Mouse (Mus musculus): ENCODE results near the gene Cdc25b.

The Cdc25b gene

DNA sequence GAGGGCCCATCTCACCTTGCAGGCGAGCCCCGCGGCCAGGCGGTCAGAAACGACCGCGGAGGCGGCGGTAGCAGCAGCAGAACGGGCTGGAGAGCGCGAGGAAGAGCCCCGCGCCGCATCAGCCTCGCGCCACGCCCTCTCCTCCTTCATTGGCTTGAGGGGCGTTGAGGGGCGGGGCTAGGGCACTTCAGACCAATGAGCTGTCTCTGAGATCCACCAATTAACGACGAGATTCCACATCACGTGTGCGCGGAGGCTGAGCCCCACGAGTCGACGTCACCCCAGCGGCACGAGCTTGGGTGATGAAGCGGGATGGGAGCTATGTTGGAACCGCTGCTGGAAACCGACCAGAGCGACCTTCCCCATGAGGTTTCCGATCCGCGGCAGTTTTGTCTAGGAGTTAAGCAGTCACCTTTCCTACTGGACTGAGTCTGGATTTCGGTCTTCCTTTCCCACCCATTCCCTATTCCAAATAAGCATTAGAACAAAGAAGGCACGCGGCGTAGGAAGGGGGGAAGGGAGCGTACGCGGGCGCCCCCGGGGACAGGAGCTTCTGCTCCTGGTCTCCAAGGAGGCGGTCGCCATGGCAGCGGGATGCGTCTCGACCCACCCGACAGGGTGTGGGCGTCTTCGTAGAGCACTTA, 26.7 kb upstream of the Cdc25b start, which contains the start of gene 1700037H04Rik:
Gene 1700037H04Rik (minus strand): TSS at position 144 of the 644 bp plus-strand sequence.
- DNase-seq (ENCODE audit: low spot score in 2 of 2) = peak; percentile 88 to 94

DNA sequence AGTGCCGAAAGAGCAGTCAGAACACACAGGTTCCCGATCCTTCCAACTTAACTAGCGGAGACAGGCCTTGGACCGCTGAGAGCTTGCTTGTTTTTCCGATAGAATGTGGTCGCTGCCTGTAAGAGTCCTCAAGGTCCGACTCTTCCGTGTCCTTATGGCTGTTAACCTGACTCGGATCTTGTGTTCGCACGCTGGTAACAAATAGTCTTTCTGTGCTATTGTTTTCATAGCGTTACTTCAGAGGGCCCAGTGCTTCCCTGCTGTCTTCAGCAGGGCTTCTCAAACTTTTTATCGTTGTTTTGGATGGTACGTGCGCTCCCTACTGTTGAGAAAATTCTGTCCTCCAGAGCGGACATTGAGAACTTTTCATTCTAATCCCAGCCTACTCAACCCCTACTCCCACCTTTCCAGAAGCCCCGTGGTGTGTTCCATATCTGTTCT, 26.1 kb upstream of the Cdc25b start:
- DNase-seq (ENCODE audit: low spot score in 2 of 2) = no peak

DNA sequence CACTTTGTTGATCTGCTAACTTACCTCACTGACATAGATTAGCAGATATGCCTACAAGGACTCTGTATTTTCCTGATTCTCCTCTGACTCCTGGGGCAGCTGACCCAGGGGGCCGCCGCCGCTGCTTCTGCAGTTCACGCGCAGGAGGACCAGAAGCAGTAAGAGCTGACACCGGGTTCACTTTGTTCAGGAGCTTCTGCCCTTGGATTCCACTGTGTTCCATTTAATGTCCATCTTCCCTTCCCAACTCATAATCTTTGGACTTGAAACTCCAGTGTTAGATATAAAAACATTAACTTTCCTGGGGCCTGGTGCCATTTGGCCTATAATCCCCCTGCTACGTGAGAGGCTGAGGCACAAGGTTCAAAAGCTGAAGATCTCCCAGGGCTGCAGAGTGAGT, 22.8 kb upstream of the Cdc25b start:
- no peak for DNase-seq (ENCODE audit: low spot score in 2 of 2)

DNA sequence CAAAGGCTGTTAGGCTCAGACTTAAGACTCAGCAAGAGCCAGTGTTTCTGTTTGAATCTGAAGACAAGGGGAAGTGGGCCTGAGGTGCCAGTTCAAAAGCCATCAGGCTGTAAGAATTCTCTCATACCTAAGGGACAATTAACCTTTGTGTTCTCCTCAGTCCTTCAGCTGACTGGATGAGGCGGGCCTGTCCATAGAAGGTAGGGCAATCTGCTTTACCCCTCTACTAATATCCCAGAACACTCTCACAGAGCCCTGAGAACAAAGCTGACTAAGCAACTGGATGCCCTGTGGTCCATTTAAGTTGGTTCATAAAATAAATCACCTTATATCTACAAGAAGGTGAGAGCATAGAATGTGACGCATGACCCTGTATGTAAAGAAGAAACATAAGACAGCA, 20.6 kb upstream of the Cdc25b start:
- no peak for DNase-seq (ENCODE audit: low spot score in 2 of 2)

DNA sequence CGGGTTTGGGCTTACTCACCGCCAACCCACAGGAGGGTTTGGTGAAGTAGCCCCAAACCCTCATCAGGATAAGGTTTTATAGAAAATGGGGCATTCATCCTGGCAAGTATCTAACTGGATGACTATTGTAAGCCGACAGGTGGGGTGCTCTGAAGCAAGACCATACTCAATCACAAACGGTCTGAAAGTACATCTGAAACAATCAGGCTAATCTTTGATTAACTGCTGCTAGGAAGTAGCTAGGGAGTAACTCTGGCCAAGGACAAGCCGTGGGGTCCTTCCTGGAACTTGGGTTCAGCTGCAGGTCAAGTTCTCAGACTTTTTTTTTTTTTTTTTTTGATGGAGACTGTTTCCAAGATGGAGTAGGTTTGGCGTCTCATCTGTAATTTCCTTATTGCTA, 18.8 kb upstream of the Cdc25b start:
- no peak for DNase-seq (ENCODE audit: low spot score in 2 of 2)

DNA sequence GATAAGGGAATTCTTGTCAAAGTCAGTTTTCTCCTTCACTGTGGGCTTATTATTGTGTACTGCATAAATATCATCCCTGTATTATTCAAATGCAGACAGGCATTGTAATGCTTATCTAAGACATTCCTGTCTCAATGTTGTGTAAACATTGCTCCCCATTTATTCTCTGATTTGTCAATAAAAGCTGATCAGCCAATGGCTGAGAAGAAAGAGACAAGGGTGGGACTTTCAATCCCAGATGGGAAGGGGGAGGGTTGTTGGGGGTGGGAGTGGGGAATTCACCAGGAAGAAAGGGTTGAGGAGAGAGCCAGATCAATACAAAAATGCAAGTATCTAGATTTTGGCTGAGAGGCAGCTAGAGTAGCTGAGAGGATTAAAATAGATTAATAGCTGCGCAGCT, 17.8 kb upstream of the Cdc25b start:
- no peak for DNase-seq (ENCODE audit: low spot score in 2 of 2)

DNA sequence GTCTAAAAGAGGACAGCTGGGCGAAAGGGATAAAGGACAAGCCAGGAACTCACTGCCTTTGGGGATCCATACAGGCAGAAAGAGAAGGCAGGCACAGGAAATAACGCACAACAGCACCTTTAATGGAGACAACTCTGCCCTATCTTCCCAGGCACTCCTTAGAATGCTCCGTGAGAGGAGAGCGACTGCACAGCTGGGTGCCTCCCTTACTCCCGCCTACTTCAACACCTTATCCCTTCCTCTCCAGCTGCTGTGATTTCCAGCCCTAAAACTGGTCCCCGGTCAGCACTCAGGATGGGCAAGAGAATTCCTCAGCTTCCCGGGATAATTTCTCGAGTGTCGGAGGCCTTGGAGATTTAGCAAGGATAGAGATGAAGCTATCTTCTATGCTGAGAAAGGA, 15.8 kb upstream of the Cdc25b start:
- no peak for DNase-seq (ENCODE audit: low spot score in 2 of 2)

DNA sequence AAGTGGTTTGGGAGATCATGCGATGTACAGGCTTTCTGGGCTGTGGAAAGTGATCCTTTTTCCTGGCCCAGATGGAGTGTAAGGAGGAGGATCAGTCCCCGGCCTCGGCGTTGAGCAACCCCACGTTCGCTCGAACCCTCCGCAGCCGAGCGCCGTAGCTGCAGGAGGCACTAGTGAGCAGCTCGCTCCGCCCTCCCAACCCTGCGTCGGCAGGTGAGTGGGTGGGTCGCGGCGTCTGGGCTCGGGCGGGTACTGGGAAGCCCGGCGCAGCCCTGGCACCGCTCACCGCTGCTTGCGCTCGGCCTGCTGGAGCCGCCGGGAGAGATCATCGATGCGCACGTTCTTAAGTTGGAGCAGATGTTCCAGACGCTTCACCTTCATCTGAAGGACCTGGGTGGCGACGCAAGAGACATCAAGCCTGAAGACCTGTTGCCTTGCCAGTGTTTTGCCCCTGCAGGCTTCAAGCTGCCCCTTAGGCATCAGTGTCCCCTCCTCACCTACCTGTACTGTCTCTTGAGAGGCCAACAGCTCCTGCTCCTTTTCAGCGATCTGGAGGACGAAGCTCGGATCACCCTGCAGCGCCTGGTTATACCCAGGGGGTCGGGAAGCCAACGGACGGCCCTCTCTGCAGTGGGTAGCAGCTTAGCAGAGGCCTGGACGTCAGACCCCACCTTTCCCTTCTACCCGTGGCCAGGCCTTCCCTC, 15.2 kb upstream of the Cdc25b start:
- peak in 1 of 2 experiments; percentile 42 for DNase-seq (ENCODE audit: low spot score in 2 of 2)

DNA sequence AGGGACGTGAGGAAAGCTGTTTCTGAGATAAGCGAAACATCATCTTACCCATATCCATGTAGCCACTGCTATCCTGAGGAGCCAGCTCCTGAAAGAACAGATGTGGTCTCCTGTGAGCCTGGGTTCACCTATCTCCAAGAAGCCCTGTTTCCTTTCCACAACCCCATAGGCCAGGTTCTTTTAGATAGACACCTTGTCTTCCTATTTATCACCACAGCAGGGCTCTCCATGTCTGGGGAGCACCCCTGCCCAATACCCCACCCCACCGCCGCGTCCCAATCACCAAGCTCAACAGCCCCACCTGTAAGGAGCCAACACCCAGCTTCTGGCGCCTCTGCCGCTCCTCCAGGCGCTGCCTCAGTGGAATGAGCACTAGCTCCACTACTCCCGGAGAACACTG, 14.4 kb upstream of the Cdc25b start:
- DNase-seq (ENCODE audit: low spot score in 2 of 2) = no peak

DNA sequence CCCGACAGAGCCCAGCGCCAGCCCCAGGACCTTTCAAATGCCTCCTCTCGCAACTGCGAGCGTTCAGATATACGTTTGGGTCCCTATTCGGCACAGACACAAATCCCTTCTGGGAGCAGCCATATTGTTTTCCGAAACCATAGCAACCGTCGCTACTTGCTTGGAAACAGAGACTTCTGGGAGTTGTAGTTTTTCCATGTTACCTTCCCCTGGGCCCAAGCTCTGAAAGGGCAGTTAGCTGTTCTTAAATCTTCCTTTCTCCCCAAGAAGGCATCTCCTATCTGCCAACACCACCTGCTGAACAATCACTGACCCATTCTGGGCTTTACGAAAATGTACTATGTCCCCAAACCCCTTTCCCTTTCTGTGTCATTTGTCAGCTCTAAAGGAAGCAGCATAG, 12.0 kb upstream of the Cdc25b start:
- peak in 1 of 2 experiments; percentile 38 for DNase-seq (ENCODE audit: low spot score in 2 of 2)

DNA sequence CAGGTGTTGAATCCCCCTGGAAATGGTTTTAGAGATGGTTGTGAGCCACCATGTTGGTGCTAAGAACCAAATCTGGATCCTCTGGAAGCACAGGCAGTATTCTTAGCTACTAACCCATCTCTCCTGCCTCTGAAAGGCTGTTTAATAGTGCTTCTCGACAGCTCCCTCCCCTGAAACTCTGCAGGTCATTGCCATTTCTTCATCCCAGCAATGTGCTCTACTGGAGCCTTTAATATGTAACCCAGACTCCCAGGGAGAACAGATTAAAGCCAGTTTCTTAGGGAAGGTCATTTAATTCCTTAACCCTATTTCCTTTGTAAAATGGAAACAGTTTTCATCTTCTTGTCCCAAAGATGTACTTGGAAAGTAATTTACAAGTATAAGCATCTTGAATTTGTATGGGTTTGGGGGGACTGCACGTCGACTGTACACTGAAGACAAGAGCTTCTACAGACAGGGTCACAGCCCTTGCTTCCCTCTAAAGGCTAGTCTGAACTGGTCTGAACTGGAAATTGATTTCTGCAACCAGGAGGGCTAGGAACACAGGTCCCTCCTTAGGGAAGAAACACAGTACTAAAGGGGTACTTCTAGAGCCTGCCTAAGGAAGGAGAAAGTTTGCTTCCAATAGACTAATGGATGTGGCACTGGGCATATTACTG, 11.3 kb upstream of the Cdc25b start:
- no peak for DNase-seq (ENCODE audit: low spot score in 2 of 2)

DNA sequence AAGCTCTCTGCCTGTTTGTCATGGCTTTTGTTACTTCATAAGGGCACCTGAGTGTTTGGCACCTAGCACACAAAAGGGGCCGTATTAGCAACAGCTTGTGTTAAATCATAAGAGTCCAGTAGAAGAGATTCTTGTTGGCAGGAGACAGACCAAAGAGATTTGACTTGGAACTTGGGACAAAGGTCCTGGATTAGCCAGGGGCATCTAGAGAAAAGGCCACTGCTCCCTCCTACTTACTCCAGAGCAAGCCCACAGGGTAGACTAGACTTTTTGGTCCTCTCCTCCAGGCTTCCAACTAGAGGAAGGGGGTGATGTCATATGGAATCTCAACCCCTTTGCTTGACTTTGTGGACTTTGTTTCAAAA, 10.8 kb upstream of the Cdc25b start:
- DNase-seq (ENCODE audit: low spot score in 2 of 2) = no peak

DNA sequence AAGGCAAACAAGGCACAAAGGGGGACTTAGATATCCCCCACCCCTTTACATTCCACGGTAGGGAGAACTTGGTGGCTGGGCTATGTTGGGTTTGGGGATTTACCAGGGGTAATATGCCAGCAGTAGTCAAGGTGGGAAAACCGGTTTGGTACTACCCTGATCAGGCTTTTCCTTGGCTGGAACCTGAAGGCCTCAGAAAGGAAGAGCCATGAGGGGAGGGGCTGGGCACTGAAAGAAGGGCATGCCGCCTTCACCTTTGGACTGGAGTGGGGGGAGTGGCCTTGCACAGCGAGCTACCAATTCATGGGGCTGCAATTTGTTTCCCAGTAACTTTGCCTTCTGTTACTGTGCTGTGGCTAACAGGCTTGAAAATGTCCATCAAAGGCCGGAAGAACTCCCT, 10.3 kb upstream of the Cdc25b start:
- no peak for DNase-seq (ENCODE audit: low spot score in 2 of 2)

DNA sequence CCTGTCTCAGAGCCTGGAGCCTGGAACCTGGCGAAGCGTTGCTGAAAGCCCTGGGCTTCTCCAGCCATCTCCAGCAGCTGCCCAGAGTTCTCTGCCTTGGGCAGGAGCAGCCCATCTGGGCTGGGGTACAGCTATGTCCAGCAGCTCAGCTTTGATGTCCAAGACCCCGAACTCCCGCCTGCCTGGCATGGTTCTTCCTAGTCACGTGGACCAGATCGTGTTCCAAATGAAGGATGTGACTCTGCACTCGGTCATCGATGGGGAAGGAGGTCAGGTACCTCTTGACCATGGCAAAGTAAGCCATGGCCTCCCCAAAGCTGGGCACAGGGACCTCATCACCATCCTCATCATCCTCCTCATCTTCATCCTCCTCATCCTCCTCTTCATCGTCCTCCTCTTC, 8.8 kb upstream of the Cdc25b start:
- DNase-seq (ENCODE audit: low spot score in 2 of 2) = no peak

DNA sequence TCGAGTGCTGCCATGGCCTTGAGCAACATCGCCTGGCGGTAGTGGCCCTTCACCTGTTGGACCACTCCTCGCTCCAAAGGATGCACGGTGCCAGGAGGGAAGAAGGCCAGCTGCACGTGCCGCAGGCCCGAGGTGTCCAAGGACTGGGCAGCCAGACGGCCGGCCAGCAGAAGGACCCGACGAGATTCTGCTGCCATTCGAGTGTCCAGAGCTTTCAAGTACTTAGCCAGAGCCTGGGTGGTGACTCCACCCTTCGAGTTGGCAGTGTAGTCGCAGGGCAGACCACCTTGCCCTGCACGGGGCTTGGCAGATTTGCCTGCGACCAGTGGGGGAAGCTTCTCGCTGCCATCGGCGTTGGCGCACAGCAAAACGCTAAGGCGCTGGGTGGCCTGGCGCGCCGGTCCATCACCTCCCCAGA, 7.9 kb upstream of the Cdc25b start:
- peak in 1 of 2 experiments; percentile 23 for DNase-seq (ENCODE audit: low spot score in 2 of 2)

DNA sequence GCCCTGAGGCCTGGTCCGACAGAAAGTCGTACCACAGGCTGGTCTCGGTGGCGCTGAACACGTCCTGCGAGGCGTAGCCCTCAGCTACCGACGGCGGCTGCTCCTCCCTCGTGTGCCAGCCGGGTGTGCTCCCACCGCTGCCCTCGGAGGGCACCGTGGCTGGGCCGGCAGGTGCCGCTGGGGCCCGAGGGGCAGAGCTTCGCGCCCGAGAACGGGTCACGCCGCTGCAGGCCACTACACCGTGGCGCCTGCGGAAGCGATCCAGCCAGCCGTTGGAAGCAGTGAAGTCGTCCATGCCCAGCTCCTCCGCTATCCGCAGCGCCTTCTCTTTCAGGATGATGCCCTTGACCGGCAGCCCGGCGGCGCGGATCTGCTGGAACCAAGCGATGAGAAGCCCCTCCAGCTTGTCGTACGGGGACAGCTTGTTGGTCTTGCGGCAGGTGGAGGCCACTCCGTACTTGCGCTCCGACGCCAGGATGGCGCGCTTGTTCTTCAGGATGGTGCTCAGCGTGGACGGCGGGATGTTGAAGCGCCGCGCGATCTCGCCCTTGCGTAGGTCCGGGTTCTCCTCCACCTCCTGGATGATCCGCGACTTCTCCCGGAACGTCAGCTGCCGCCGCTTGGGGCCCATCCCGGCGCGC, 7.4 kb upstream of the Cdc25b start:
- peak in 1 of 2 experiments; percentile 71 for DNase-seq (ENCODE audit: low spot score in 2 of 2)

DNA sequence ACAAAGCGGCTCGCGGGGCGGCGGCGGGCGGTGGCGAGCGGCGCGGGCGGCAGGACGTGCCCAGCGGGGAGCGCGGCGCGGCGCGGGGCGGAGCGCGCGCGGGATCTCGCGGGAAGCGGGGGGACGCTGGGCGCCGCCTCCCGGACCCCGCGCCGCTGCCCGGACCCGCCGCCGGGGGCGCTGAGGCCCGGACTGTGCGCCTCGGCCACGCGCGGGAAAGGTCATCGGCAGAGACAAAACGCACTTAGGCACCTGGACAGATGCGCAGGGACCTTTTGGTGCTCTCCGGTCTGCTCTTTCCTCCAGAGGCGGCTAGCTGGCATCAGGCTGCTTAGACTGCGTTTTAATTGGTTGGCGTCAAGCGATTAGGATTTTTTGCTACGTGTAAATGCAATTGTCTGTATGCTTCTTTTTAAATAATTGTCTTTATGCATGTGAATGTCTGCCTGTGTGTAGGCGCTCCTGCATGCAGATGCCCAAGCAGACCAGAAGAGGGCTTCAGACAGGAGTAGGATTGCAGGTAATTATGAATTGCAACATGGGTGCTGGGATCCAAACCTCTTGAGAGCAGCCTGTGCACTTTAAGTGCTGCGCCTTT, 6.7 kb upstream of the Cdc25b start, which contains the start of gene Cenpb:
Gene Cenpb (minus strand): TSS at position 78 of the 598 bp plus-strand sequence.
- peak; percentile 70 to 91 for DNase-seq (ENCODE audit: low spot score in 2 of 2)

DNA sequence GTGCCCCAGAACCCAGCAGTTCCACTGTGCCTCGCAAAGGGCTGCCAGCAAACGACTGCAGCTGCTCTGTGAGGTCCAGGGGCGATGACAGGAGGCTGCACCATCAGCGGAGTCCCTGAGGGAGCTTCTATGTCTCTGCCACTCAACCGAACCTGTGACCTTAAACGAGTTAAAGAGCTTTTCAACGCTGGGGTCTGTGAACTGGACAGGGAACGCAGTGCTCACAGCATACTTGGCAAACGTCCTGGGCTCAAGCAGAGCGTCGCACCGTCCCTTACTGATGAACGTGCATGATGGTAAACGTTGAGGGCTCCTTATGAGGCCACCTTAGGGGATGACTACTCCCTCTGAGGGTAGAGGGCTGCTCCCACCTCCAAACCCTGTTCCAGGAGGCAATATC, 406 bp upstream of the Cdc25b start:
- DNase-seq (ENCODE audit: low spot score in 2 of 2) = no peak

DNA sequence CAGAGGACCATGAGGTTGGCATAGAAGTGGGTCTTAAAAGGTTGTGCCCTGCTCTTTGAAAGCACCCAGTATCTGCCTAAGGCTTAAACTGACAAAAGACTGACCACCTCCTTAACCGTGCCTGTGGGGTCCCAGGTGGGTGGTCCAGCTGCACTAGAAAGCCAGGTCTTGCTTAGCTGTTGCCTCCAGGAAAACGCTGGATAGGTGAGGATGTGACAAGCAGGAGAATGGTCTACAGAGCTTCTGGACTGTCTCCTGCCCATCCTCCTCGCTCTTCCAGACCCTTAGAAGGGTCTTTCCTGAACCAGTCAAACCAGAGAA, 813 bp downstream of the Cdc25b start:
- no peak for DNase-seq (ENCODE audit: low spot score in 2 of 2)

DNA sequence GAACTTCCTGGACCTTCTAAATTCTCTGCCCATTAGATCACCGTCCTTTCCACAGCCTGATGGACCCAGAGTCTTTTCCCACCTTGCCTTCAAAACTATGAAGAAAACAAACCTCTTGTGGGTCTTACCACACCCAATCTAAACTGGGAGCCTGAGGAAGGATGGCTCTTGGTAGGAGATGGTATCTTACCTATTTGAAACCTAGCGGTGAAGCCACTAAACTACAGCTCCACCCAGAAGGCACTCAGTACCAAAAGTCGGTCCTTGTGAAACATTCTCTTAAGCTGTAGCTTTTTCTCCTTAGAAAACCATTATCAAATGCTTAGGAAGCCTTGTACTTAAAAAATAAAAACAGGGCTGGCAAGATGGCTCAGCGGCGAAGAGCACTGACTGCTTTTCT, 1.6 kb downstream of the Cdc25b start:
- no peak for DNase-seq (ENCODE audit: low spot score in 2 of 2)

DNA sequence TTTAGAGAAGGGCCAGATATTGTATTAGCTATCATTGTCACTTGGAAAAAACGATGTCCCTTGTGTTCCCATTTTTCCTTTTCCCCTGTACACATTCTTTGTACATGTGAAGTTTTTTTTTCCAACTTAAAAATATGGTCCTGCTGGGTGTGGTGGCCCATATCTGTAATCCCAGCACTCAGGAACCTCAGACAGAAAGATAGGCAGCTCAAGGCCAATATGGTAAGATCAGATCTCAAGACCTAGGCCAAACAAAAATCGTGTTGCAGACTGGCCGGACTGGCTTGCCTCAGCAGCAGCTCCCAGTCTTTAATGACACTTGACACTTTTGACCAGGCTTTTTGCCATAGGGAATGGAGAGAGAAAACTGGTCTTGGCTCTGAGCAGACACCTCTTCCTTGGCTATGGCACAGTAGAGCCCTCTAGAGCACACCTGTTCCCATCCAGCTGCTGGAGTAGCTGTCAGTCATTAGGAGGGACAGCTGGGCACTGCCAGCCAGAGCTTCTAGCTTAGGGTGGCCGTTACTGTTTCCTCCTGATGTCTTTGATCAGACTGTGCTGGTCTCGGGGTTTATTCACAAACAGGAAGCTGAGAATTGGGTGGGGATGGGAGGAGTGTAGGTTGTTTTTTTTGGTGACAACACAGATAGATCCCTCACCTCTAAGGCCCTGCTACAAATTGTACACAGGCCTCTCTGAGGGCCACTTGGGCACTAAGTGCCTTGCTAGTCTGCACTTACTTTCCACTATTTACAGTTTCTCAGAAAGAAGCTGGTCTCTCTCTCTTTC, 3.0 kb downstream of the Cdc25b start:
- no peak for DNase-seq (ENCODE audit: low spot score in 2 of 2)

All from cerebellum, postnatal 4 days (tissue).